Mouse (Mus musculus): ENCODE measurements around the gene Ncdn. TPM values are rescaled to one million over a fixed set of nuclear protein-coding genes. Genes with fewer than 3 reads are reported as not detected.

Ncdn gene
- total and polyA plus RNA-seq, 3 experiments, result 27.3 to 36.2 TPM; not detected in 1

GRCm38 (mm10) chr4:126763483-126763882, 10.2 kb upstream of the Ncdn start:
- Histone ChIP-seq H3K27ac (ENCODE audit: control insufficient read depth, low read depth, low read length) (no peak overlapping the region), H3K9ac (ENCODE audit: control insufficient read depth, low read depth, low read length, poor library complexity, severe bottlenecking) (no peak overlapping the region), H3K4me3 (ENCODE audit: control insufficient read depth in 1 of 2, insufficient read depth in 1 of 2, low read depth in 2 of 2, low read length in 2 of 2) (no peak overlapping the region), H3K36me3 (ENCODE audit: control insufficient read depth in 1 of 2, insufficient read depth in 2 of 2, low read length in 2 of 2) (peaks cover 0 to 2% of the 10 kb centered on the region in 2 experiments; a peak in 1 of 4 replicates), H3K9me3 (replicated peaks; ENCODE audit: insufficient read depth, low read length) (no peaks in the 10 kb centered on the region), H3K27me3 (ENCODE audit: control insufficient read depth in 1 of 2, insufficient read depth in 2 of 2, low read length in 2 of 2) (no peaks in the 10 kb centered on the region), H3K4me1 (ENCODE audit: control insufficient read depth in 1 of 2, insufficient read depth in 2 of 2, low read length in 2 of 2) (no peaks in the 10 kb centered on the region), H3K79me2 (ENCODE audit: control insufficient read depth, insufficient read depth, low read length, poor library complexity) (no peaks in the 10 kb centered on the region)
- DNase-seq (ENCODE audit: low read depth, low spot score), result no peak
- TF ChIP-seq ZNF384 (IDR thresholded peaks at IDR 0.05; ENCODE audit: low read depth, low read length) (no peak), UBTF (IDR thresholded peaks at IDR 0.05; ENCODE audit: borderline replicate concordance, insufficient read depth, low read depth, low read length) (no peak), MAFK (IDR thresholded peaks at IDR 0.05; ENCODE audit: borderline replicate concordance, low read depth, low read length) (no peak), USF1 (IDR thresholded peaks at IDR 0.05; ENCODE audit: low read depth, low read length) (no peak), ETS1 (IDR thresholded peaks at IDR 0.05; ENCODE audit: low read depth, low read length) (no peak), POLR2AphosphoS5 (IDR thresholded peaks at IDR 0.05; ENCODE audit: borderline replicate concordance, low read depth, low read length) (no peak), BHLHE40 (IDR thresholded peaks at IDR 0.05; ENCODE audit: borderline replicate concordance, low read depth, low read length) (no peak), HCFC1 (IDR thresholded peaks at IDR 0.05; ENCODE audit: low read depth, low read length) (no peak)

DNA sequence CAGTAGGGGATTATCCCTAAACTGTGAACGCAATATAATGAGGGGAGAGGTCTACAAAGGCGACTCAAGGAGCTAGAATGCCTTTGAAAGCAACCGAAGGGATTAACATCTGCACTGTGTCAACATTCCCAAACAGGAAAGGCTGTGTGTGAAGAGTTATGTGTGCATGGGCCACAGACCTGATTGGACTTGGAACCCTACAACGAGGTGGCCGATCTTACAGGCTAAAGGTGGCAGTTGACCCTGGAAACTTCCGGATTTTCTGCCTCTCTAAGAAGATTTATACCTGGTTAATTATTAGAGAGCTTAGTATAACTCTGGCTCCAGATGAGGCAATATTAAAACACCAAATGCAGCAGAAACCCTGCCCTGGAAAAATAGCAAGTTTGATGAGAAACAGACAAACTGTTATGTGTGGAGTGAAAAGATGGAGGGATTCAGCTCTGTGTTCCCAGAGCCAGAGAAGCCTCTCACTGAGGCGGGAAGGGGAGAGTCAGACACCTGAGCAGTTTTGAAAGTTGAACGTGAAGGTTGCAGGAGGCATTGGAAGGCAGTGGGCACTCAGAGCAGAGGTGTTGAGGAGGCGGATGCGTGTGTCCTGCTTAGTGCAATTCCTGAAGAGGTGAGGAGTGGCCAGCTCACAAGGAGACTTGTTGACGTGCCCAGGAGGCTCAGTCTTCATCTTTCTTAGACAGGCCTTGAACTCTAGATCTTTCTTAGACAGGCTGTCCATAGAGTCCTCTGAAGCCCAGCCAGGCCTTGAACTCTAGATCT, 9.5 kb upstream of the Ncdn start:
- no peak overlapping the region for H3K27ac ChIP-seq (ENCODE audit: control insufficient read depth, low read depth, low read length)
- no peaks in the 10 kb centered on the region for H3K79me2 ChIP-seq (ENCODE audit: control insufficient read depth, insufficient read depth, low read length, poor library complexity)
- no peaks in the 10 kb centered on the region for H3K4me1 ChIP-seq (ENCODE audit: control insufficient read depth in 1 of 2, insufficient read depth in 2 of 2, low read length in 2 of 2)
- DNase-seq (ENCODE audit: low read depth, low spot score), result no peak
- no peak overlapping the region for H3K9ac ChIP-seq (ENCODE audit: control insufficient read depth, low read depth, low read length, poor library complexity, severe bottlenecking)
- H3K27me3 ChIP-seq (ENCODE audit: control insufficient read depth in 1 of 2, insufficient read depth in 2 of 2, low read length in 2 of 2), result no peaks in the 10 kb centered on the region
- H3K36me3 ChIP-seq (ENCODE audit: control insufficient read depth in 1 of 2, insufficient read depth in 2 of 2, low read length in 2 of 2), result peaks cover 0 to 2% of the 10 kb centered on the region in 2 experiments; a peak in 1 of 4 replicates
- no peaks in the 10 kb centered on the region for H3K9me3 ChIP-seq (replicated peaks; ENCODE audit: insufficient read depth, low read length)
- TF ChIP-seq MAX (IDR thresholded peaks at IDR 0.05; ENCODE audit: low read length), result no peak
- no peak overlapping the region for H3K4me3 ChIP-seq (ENCODE audit: control insufficient read depth in 1 of 2, insufficient read depth in 1 of 2, low read depth in 2 of 2, low read length in 2 of 2)

- peak; percentile 57 for DNase-seq (ENCODE audit: low read depth, low spot score)
- Histone ChIP-seq H3K4me1 (ENCODE audit: control insufficient read depth in 1 of 2, insufficient read depth in 2 of 2, low read length in 2 of 2) (0 out of 4 replicates have a peak, but pooled peaks cover 0 to 2% of the 10 kb centered on the region in 2 experiments), H3K27me3 (ENCODE audit: control insufficient read depth in 1 of 2, insufficient read depth in 2 of 2, low read length in 2 of 2) (no peaks in the 10 kb centered on the region), H3K36me3 (ENCODE audit: control insufficient read depth in 1 of 2, insufficient read depth in 2 of 2, low read length in 2 of 2) (peaks cover 2% of the 10 kb centered on the region in 2 experiments; a peak in 2 of 4 replicates), H3K27ac (ENCODE audit: control insufficient read depth, low read depth, low read length) (no peak overlapping the region), H3K9ac (ENCODE audit: control insufficient read depth, low read depth, low read length, poor library complexity, severe bottlenecking) (no peak overlapping the region), H3K9me3 (replicated peaks; ENCODE audit: insufficient read depth, low read length) (no peaks in the 10 kb centered on the region), H3K79me2 (ENCODE audit: control insufficient read depth, insufficient read depth, low read length, poor library complexity) (no peaks in the 10 kb centered on the region), H3K4me3 (ENCODE audit: control insufficient read depth in 1 of 2, insufficient read depth in 1 of 2, low read depth in 2 of 2, low read length in 2 of 2) (no peak overlapping the region)
- no peak for TF ChIP-seq ZKSCAN1 (IDR thresholded peaks at IDR 0.05; ENCODE audit: low read depth, low read length)
- no peak for TF ChIP-seq SIN3A (IDR thresholded peaks at IDR 0.05; ENCODE audit: low read length)
- no peak for TF ChIP-seq USF2 (IDR thresholded peaks at IDR 0.05; ENCODE audit: borderline replicate concordance in 1 of 2, insufficient read depth in 1 of 2, low read depth in 1 of 2, low read length in 2 of 2)
- TF ChIP-seq CTCF (IDR thresholded peaks at IDR 0.05 in 2 of 3, conservative IDR thresholded peaks at IDR 0.05 in 1 of 3; ENCODE audit: control insufficient read depth in 1 of 3, insufficient read depth in 1 of 3, low read depth in 2 of 3, low read length in 3 of 3, poor library complexity in 1 of 3, severe bottlenecking in 1 of 3), result no peak
- TF ChIP-seq ELF1 (IDR thresholded peaks at IDR 0.05; ENCODE audit: low read depth, low read length), result no peak
- no peak for TF ChIP-seq MEF2A (IDR thresholded peaks at IDR 0.05; ENCODE audit: extremely low read depth, insufficient replicate concordance, low read depth, low read length, poor library complexity, severe bottlenecking)
- no peak for TF ChIP-seq POLR2AphosphoS5 (IDR thresholded peaks at IDR 0.05; ENCODE audit: borderline replicate concordance, low read depth, low read length)
- no peak for TF ChIP-seq EP300 (IDR thresholded peaks at IDR 0.05; ENCODE audit: low read depth in 1 of 2, low read length in 2 of 2)
- TF ChIP-seq MYB (IDR thresholded peaks at IDR 0.05; ENCODE audit: low read depth, low read length), result no peak
Measured at GRCm38 (mm10) chr4:126759435-126759834, 6.2 kb upstream of the Ncdn start.

Measured in MEL (cell line).